Mouse (Mus musculus): Measurements from ENCODE around the gene Ppp1r3c. TPM values are rescaled to one million over a fixed set of nuclear protein-coding genes. Genes with fewer than 3 reads are reported as not detected.

Gene Ppp1r3c
- 0.07 TPM in 1 of 2 replicates, not detected in the other for polyA plus RNA-seq (2012; ENCODE audit: low replicate concordance)

DNA sequence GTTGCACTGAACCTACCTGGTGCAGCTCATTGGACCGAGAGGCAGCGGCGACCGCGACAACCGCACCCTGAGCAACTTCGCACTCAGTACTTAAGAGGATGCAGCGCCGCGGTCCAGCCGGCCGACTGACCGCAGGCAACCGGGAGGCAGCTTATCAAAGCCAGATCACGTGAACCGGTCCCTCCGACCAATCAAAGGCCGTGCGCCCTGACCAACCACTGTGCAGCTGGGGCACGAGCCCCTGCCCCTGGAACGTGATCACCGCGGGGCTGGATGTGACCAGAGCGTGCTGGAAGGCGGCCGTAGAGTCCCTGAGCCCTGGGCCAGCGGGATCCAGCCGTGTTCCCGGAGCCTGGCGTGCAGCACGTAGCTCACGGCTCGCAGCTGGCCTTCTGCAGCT lies at the start of gene Ppp1r3c:
Ppp1r3c (minus strand) TSS at position 117 of the 400 bp plus-strand sequence.

Other genes starting within 250 kb of the Ppp1r3c start
- gene Hectd2, start 182.0 kb downstream of the Ppp1r3c start, polyA plus RNA-seq (2012; ENCODE audit: low replicate concordance), result 0.26 and 3.0 TPM in 2 replicates
- 15.2 and 28.2 TPM in 2 replicates for gene Tnks2, start 97.6 kb upstream of the Ppp1r3c start, polyA plus RNA-seq (2012; ENCODE audit: low replicate concordance)
- gene Fgfbp3, start 183.0 kb upstream of the Ppp1r3c start, polyA plus RNA-seq (2012; ENCODE audit: low replicate concordance), result 1.7 and 4.2 TPM in 2 replicates
- gene Btaf1, start 189.4 kb upstream of the Ppp1r3c start, polyA plus RNA-seq (2012; ENCODE audit: low replicate concordance), result 2.2 and 2.7 TPM in 2 replicates